Mouse (Mus musculus) layer of hippocampus, postnatal 36 days (tissue): ENCODE data around the gene C1qb. TPM values are rescaled to one million over a fixed set of nuclear protein-coding genes. Genes with fewer than 3 reads are reported as not detected.
A peak's percentile ranks its signal among the peaks of the same experiment; 100 is the strongest.

Experiments used
- DNase-seq, 2 experiments: peaks; one replicate each; pipeline ENCODE4 v3.0.0; 2022
- total RNA-seq, 2 experiments: library from RNA; stranded (reverse); gene quantifications; 2 replicates each; pipeline ENCODE4 v1.2.3; 2021

Gene C1qb
- total RNA-seq, 2 experiments from 2014 or later = 47.8 to 51.2 TPM

DNA sequence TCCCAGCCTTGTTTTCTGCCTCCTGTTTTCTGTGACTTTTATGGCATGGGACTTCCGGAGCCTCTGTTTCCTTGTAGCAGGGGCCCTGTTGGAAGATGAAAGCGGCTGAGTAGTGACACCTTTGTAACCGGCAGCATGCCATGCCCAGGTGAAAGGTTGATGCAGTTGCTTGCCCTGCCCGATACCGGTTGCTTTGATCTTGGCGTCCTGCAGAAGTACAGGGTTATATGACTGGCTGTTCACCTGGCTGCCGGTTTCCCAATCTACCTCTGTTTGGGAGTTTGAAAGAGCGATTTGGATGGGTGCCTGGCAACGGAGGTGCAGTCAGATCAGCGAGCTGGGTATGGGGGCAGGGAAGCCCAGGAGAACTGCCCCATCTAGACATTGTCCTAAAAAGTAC is 43.2 kb downstream of the C1qb start:
- DNase-seq = no peak

GRCm38 (mm10) chr4:136842033-136842432 is 44.0 kb downstream of the C1qb start:
- no peak for DNase-seq

DNA sequence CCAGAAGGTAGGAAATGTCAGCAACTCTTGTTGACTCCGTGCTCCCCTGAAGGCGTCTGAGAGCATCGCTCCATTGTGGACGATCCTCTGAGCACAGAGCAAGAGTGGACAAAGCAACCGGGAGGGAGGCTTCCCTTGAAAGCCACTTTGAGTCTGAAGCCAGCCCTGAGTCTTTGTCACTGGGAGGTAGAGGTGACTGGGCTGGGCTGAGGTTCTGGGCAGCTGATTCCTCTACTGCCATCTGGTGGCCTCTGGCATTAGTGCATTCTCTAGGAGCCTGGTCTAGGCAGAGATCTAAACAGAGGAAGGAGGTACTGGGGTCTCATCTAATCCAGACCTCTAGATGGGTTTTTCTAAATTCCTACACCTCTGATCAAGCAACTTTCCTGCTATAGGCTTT is 44.9 kb downstream of the C1qb start:
- peak; percentile 68 to 80 for DNase-seq

DNA sequence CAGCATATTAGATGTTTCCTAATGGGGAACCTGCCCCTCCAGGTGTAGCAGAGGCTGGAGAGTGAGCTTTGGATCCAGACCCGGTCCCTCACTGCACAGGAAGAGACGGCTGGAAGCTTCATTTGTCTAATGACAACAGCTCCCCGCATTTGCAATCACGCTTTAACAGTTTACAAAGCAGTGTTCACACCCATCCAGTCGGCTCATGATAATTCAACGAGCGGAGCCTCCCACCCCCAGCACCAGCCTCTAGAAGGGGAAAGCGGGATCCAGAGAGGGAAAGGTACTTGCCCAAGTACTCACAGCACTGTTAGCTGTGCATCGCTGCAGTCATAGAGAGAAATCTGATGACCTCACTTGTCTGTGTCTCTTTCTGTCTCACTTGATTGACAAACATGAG is 47.5 kb downstream of the C1qb start:
- DNase-seq = no peak

DNA sequence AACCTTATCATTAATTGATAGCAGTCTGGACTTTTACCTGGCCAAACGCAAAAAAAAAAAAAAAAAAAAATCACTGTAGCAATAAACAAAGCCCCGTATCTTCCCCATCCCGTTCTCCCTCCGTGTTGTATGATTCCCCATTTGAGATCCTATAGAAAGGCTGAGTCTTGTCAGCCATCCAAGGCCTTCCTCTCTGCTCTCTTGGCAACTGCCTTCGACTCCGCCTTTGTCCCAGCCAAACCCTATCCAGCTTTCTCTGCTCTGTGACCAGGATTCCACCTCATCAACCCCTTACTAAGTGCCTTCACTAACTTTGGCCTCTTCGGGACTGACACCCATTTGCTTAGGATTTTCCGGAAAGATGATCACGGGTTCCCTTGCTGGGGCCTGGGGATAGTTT is 48.0 kb downstream of the C1qb start:
- no peak for DNase-seq

- DNase-seq = peak in 1 of 2 experiments; percentile 35
Measured at GRCm38 (mm10) chr4:136836387-136836931, 49.5 kb downstream of the C1qb start.

- peak; percentile 78 to 83 for DNase-seq
Measured at GRCm38 (mm10) chr4:136835621-136836386, 50.2 kb downstream of the C1qb start, which contains the start of gene Ephb2. TSS of gene Ephb2 (minus strand) at chr4:136835988.

DNA sequence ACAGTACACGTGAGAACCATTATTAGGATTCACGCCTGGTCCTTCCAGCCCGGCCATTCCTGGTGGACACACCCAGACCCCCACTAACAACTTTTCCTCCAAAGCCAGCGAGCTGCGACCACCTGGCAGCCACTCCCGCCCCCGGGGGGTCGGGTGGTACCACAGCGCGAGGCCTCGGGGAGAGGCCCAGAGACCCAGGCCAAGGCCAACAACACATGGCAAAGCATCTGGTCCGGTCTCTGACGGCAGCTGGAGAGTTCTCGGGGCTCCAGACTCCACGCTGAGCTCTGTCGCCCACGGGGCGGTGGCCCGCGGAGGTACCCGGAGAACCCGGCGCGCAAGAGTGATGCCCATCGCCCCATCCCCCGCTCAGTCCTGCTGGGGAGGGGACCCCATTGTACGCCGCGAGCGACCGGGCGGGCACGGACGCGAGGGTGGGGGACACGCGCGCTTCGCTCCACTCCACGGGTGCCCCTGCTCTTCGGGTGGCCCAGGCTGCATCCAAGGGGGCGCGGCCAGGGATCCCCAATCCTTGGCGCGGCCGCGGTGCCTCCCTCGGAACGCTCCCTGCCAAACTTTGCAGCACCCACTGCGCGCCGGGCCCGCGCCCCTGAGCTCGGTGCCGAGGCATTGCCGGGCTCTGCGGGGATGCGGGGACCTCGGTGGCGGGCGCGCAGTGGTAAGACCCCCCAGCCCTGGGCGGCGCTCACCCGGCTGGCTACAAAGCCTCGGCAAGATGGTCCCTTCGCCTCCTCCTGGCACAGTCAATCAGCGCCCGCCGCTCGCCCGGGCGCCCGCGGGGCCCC is 51.0 kb downstream of the C1qb start:
- DNase-seq = peak in 1 of 2 experiments; percentile 39

GRCm38 (mm10) chr4:136834439-136834814 is 51.6 kb downstream of the C1qb start:
- no peak for DNase-seq

GRCm38 (mm10) chr4:136833619-136834351 is 52.2 kb downstream of the C1qb start:
- no peak for DNase-seq

- DNase-seq = no peak
Measured at GRCm38 (mm10) chr4:136832559-136833232, 53.3 kb downstream of the C1qb start.

- no peak for DNase-seq
Measured at GRCm38 (mm10) chr4:136830272-136830823, 55.6 kb downstream of the C1qb start.

Other genes with a start within 250 kb of the C1qb start
- gene Ephb2, start 50.2 kb downstream of the C1qb start, total RNA-seq = 10 to 100 TPM; 24.5 to 26.2 TPM
- 10 to 100 TPM; 36.1 to 37.7 TPM for gene C1qc, start 6.9 kb upstream of the C1qb start, total RNA-seq
- gene C1qa, start 12.6 kb upstream of the C1qb start, total RNA-seq = 10 to 100 TPM; 48.9 to 50.7 TPM
- 1 to 10 TPM; 2.0 to 2.1 TPM for gene Epha8, start 70.6 kb upstream of the C1qb start, total RNA-seq
- 10 to 100 TPM; 11.9 to 17.5 TPM for gene Zbtb40, start 162.6 kb upstream of the C1qb start, total RNA-seq